Mouse (Mus musculus) erythroblast, embryonic 14.5 days (primary cell): Measurements from ENCODE around the gene Cfap126. TPM values are rescaled to one million over a fixed set of nuclear protein-coding genes. Genes with fewer than 3 reads are reported as not detected.

Experiments
- H3K27me3 ChIP-seq: 2 replicates; pipeline ENCODE4 v1.6.1; 2012; ENCODE audit warnings: inconsistent platforms; ENCODE audit not compliant: control insufficient read depth
- H3K36me3 ChIP-seq: 2 replicates; pipeline ENCODE4 v1.6.1; 2012; ENCODE audit warnings: mild to moderate bottlenecking, inconsistent platforms; ENCODE audit not compliant: control insufficient read depth
- H3K4me1 ChIP-seq: 2 replicates; pipeline ENCODE4 v1.6.1; 2012; ENCODE audit warnings: inconsistent platforms; ENCODE audit not compliant: control insufficient read depth
- H3K4me3 ChIP-seq: replicated peaks from 2 replicates; pipeline ENCODE3; 2012; ENCODE audit warnings: moderate library complexity, mild to moderate bottlenecking, inconsistent platforms
- H3K9me3 ChIP-seq: 2 replicates; pipeline ENCODE4 v1.6.1; 2012; ENCODE audit warnings: low read length, inconsistent platforms, mixed read lengths; ENCODE audit not compliant: control insufficient read depth
- GATA1 ChIP-seq: IDR thresholded peaks from 2 replicates; pipeline ENCODE4 v1.6.1; 2012; ENCODE audit warnings: low read length, inconsistent platforms, mixed read lengths
- TAL1 ChIP-seq: IDR thresholded peaks from 3 replicates; pipeline ENCODE4 v1.6.1; 2012; ENCODE audit warnings: low read length, inconsistent platforms, mixed read lengths
- polyA plus RNA-seq: library from polyadenylated mRNA; stranded (reverse); fragments of >175 nt; gene quantifications from 2 replicates; pipeline ENCODE4 v1.2.3, GENCODE M21; 2012

Cfap126 gene
- polyA plus RNA-seq, 1 experiment: 0.37 TPM

DNA sequence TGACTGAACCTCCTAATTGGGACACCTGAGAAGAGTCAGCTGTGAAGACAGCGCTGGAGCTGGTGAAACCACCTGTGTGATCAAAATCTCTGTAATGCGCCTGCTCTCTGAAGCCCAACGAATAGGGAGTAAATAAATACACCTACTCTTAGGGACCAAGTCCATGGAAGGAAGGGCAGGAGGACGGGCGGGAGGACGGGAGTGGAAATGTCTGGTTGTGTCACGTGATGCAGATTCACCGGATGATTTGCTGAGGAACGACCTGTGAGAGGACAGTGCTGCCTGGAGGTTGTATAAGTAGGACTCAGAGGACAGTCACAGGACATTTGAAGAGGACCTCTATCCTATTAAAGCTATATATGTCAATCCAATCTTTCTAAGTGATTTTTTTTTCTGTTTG lies 4.1 kb upstream of the Cfap126 start:
- Histone ChIP-seq H3K36me3 (no peaks in the 10 kb centered on the region), H3K4me1 (peaks cover 42% of the 10 kb centered on the region), H3K9me3 (no peaks in the 10 kb centered on the region), H3K27me3 (no peaks in the 10 kb centered on the region), H3K4me3 (no peak overlapping the region)
- no peak for TF ChIP-seq GATA1
- TF ChIP-seq TAL1: no peak

DNA sequence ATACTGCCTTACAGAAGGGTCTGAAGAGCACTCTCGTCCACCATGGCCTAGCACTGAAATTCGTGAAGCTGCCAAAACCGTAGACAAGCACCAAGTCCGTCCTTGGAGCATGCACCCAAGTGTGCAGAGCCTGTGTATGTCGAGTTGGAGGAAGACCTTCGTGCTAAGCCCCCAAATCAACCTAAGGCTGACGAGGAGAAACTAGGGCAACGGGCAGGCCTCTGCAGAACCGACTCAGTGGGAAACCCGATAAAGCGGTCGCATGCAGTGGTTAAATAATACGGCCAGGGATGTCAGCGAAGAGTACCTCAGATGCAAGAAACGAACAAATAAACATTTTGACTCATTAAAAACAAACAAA lies 3.1 kb upstream of the Cfap126 start:
- Histone ChIP-seq H3K4me1 (peaks cover 50% of the 10 kb centered on the region), H3K36me3 (no peaks in the 10 kb centered on the region), H3K9me3 (no peaks in the 10 kb centered on the region), H3K27me3 (no peaks in the 10 kb centered on the region), H3K4me3 (peak overlapping the region; percentile 77)
- TF ChIP-seq TAL1 (no peak), GATA1 (no peak)

DNA sequence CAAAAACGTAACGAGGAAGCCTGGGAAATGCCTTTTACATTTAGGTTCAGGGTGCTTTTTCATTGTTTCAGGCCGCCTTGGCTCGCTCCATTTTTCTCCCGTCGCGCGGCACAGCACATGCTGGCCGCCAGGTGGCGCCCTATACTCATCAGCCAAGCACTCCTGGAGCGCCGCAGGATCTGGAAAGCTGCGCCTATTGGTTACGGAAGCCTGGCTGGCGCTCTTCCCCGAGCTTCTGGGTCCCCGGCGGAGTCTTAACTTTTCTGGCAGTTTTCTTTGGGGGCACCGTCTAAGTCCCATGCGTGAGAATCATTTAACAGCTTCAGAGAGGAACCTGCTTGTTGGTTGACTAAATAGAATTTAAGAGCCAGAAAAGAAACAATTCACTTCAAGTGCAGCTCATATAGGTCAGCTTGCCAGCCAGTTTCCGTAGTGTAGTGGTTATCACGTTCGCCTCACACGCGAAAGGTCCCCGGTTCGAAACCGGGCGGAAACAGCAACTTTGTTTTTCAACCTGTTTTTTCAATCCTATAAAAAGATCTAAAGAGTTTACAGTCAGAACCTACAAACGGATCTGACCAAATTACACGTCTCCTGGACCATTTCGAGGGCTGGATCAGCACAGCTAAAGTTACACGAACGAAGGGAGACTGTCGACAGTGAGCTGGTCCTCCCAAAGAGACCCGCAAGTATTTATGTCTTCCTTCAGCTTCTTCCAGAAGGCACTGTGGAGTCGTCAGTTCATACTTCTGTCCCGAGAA lies 2.5 kb upstream of the Cfap126 start:
- no peaks in the 10 kb centered on the region for H3K36me3 ChIP-seq
- H3K4me1 ChIP-seq: peaks cover 55% of the 10 kb centered on the region
- H3K27me3 ChIP-seq: no peaks in the 10 kb centered on the region
- peak overlapping the region; percentile 77 for H3K4me3 ChIP-seq
- no peaks in the 10 kb centered on the region for H3K9me3 ChIP-seq
- TF ChIP-seq GATA1: no peak
- TF ChIP-seq TAL1: no peak

DNA sequence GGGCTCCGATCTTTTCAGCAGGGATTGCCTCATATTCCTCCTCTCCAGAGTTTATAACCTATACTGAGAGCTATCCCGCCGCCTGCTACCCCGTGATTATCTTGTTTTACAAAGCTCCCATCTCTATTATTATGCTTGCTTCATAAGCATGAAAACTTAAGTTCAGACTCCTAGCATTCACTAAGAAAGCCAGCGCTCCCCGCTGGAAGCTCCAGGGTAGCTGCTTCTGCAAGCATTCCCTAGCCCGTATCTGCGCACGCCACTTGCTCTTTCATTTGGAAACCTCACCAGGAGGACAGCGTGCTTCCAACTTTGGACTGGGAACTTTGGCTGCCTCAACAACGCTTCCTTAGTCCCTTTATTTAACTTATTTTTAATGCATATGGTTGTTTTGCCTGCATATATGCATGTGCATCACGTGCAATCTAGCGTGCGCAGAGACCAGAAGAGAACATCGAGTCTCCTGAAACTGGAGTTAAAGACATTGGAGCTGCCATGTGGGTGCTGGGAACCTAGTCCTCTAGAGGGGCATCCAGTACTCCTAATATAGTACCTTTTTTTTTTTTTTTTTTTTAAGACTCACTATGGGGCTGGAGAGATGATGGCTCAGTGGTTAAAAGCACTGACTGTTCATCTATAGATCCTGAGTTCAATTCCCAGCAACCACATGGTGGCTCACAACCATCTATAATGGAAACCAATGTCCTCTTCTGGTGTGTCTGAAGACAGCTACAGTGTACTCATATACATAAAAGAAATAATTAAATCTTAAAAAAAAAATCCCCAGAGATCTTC lies 1.7 kb upstream of the Cfap126 start:
- H3K9me3 ChIP-seq: no peaks in the 10 kb centered on the region
- peaks cover 63% of the 10 kb centered on the region for H3K4me1 ChIP-seq
- H3K27me3 ChIP-seq: no peaks in the 10 kb centered on the region
- TF ChIP-seq GATA1: no peak
- TF ChIP-seq TAL1: no peak
- H3K36me3 ChIP-seq: no peaks in the 10 kb centered on the region
- peak overlapping the region; percentile 77 for H3K4me3 ChIP-seq

DNA sequence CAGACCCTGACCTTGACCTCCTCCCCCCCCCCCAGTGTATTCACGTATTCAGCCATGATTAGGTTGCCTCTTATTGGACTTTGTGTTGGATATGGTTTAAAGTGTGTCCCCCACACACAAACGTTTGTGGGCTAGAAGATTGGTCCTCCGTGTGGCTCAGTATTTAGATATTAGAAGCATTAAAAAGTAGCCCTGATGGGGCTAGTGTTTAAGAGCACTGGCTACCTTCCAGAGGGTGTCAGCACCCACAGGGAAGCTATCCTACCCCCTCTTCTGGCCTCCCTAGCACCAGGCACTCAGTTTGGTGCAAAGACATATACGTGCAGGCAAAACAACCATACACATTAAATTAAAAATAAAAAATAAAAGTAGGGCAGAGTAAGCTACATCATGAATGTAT lies 732 bp upstream of the Cfap126 start:
- H3K4me1 ChIP-seq: peaks cover 71% of the 10 kb centered on the region
- no peaks in the 10 kb centered on the region for H3K27me3 ChIP-seq
- H3K4me3 ChIP-seq: no peak overlapping the region
- TF ChIP-seq GATA1 (no peak), TAL1 (no peak)
- H3K36me3 ChIP-seq: no peaks in the 10 kb centered on the region
- H3K9me3 ChIP-seq: no peaks in the 10 kb centered on the region

DNA sequence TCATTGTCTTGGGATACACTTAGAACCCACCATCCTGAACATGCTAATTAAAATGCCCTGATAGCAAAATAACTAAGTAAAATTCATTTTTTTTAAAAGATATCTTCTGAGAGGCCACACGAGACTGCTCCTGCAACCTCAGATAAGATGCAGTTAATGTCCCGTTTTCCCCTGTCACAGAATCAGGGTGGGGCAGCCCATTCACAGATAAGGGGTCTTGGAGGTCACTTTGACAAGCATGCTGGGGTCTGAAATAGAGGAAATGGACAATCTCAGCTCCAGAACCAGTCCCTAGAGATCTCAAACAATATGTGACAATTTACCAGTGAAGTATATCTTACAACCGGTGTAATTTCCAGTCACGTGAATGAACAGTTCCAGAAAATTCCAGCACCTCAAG lies 2.6 kb downstream of the Cfap126 start:
- H3K27me3 ChIP-seq: no peaks in the 10 kb centered on the region
- H3K9me3 ChIP-seq: no peaks in the 10 kb centered on the region
- no peak for TF ChIP-seq GATA1
- no peak for TF ChIP-seq TAL1
- no peak overlapping the region for H3K4me3 ChIP-seq
- H3K36me3 ChIP-seq: no peaks in the 10 kb centered on the region
- peaks cover 81% of the 10 kb centered on the region for H3K4me1 ChIP-seq

DNA sequence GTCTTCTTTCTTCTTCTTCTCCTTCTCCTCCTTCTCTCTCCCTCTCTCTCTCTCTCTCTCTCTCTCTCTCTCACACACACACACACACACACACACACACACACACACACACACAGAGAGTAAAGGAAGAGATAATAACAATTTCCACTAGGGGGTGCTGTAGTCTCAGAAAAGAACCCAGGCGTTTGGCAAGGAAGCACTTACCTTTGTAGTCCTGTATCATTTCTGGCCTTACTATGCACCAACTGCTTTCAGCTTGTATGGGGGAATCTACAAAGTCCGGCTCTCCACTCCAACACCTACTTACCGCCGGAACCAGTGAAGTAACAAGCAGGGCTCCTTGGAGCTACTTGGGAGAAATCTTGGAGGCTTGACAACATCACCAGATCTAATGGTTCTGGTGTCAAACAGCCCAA lies 4.6 kb downstream of the Cfap126 start:
- Histone ChIP-seq H3K9me3 (no peaks in the 10 kb centered on the region), H3K27me3 (no peaks in the 10 kb centered on the region), H3K36me3 (no peaks in the 10 kb centered on the region; the same call in 1 of the 2 replicates), H3K4me3 (no peak overlapping the region), H3K4me1 (peaks cover 83% of the 10 kb centered on the region)
- no peak for TF ChIP-seq GATA1
- no peak for TF ChIP-seq TAL1

DNA sequence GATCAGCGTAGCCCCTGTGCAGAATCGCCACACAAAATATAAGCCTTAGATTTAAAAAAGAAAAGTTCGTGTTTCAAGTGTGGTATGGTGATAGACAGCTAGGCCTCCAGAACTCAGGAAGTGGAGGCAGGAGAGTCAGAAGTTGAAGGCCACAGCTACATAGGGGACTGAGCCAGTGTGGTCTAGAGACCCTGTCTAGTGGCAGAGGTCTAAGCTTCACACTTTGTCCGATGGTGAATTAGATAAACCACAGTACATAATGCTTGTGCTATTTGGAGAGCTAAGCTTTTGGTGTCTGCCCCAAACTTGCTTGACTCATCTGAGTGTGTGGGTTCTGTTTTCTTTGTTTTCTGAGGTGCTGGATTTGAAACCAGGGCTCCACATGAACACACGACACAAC lies 5.3 kb downstream of the Cfap126 start:
- no peaks in the 10 kb centered on the region for H3K27me3 ChIP-seq
- no peaks in the 10 kb centered on the region; the same call in 1 of the 2 replicates for H3K36me3 ChIP-seq
- H3K4me3 ChIP-seq: no peak overlapping the region
- TF ChIP-seq GATA1 (no peak), TAL1 (no peak)
- H3K9me3 ChIP-seq: no peaks in the 10 kb centered on the region
- peaks cover 83% of the 10 kb centered on the region for H3K4me1 ChIP-seq

DNA sequence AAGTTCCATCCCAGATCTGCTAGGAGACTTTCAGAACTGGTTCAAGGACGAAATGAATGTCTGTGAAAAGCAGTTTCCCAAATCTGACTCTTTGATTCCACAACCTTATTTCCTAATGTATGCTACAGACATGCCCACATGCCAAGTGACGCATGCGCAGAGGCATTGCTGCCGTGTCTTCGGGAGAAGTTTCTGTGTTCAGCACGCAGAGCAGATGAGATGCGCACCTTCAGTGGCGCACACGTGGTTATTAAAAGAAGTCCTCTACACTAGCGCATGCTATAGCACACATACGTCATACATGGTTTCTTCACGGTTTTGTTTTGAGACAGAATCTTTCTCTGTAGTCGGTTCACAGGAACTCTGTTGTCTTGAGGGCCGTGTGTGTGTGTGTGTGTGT lies 5.7 kb downstream of the Cfap126 start:
- TF ChIP-seq GATA1: no peak
- TF ChIP-seq TAL1: no peak
- no peaks in the 10 kb centered on the region for H3K27me3 ChIP-seq
- no peaks in the 10 kb centered on the region for H3K9me3 ChIP-seq
- peaks cover 83% of the 10 kb centered on the region for H3K4me1 ChIP-seq
- no peaks in the 10 kb centered on the region; the same call in 1 of the 2 replicates for H3K36me3 ChIP-seq
- H3K4me3 ChIP-seq: no peak overlapping the region
